Mouse (Mus musculus) ovary, postnatal 36 days (tissue): ENCODE measurements around the gene Selenok.
A peak's percentile ranks its signal among the peaks of the same experiment; 100 is the strongest.

ENCODE experiments used
- DNase-seq: peaks from one replicate; pipeline ENCODE4 v3.0.0; 2022; ENCODE audit warnings: low spot score, mixed read lengths

Selenok gene

GRCm38 (mm10) chr14:29968075-29968821 lies at the start of gene Selenok:
TSS of gene Selenok (plus strand) at chr14:29968308.
- DNase-seq, result peak; percentile 88

- DNase-seq, result peak; percentile 11
These were observed 39.1 kb upstream of the Selenok start for GRCm38 (mm10) chr14:29928966-29929365.

GRCm38 (mm10) chr14:29935516-29935915 lies 32.6 kb upstream of the Selenok start:
- no peak for DNase-seq

- no peak for DNase-seq
These were observed 30.6 kb upstream of the Selenok start for GRCm38 (mm10) chr14:29937466-29937865.

- no peak for DNase-seq
These were observed 28.4 kb upstream of the Selenok start for GRCm38 (mm10) chr14:29939600-29940312.

GRCm38 (mm10) chr14:29940313-29940812 lies 27.7 kb upstream of the Selenok start:
- DNase-seq, result no peak

- DNase-seq, result peak; percentile 19
These were observed 27.2 kb upstream of the Selenok start for GRCm38 (mm10) chr14:29940877-29941276.

GRCm38 (mm10) chr14:29946761-29947309 lies 21.3 kb upstream of the Selenok start:
- no peak for DNase-seq

- DNase-seq, result no peak
These were observed 17.3 kb upstream of the Selenok start for GRCm38 (mm10) chr14:29950805-29951204.

GRCm38 (mm10) chr14:29957393-29957792 lies 10.7 kb upstream of the Selenok start:
- no peak for DNase-seq

GRCm38 (mm10) chr14:29967611-29968010 lies 497 bp upstream of the Selenok start:
- DNase-seq, result no peak

- no peak for DNase-seq
These were observed 3.3 kb downstream of the Selenok start for GRCm38 (mm10) chr14:29971446-29971845.

- DNase-seq, result no peak
These were observed 3.9 kb downstream of the Selenok start for GRCm38 (mm10) chr14:29971993-29972392.

- DNase-seq, result no peak
These were observed 8.8 kb downstream of the Selenok start for GRCm38 (mm10) chr14:29976927-29977326.

- peak; percentile 94 for DNase-seq
These were observed 10.4 kb downstream of the Selenok start, which contains the start of gene Actr8 for GRCm38 (mm10) chr14:29978254-29979204. TSS of gene Actr8 (plus strand) at chr14:29978337.

GRCm38 (mm10) chr14:29980447-29981205 lies 12.5 kb downstream of the Selenok start:
- no peak for DNase-seq

GRCm38 (mm10) chr14:29986096-29986495 lies 18.0 kb downstream of the Selenok start:
- no peak for DNase-seq

GRCm38 (mm10) chr14:29987276-29987675 lies 19.2 kb downstream of the Selenok start:
- DNase-seq, result no peak

- no peak for DNase-seq
These were observed 19.6 kb downstream of the Selenok start for GRCm38 (mm10) chr14:29987739-29988138.

GRCm38 (mm10) chr14:29988337-29988736 lies 20.2 kb downstream of the Selenok start:
- DNase-seq, result no peak

- DNase-seq, result no peak
These were observed 26.9 kb downstream of the Selenok start for GRCm38 (mm10) chr14:29994976-29995375.
